Mouse (Mus musculus) gastrocnemius, adult 8-10 months (tissue): ENCODE data around the gene Zfp94. TPM values are rescaled to one million over a fixed set of nuclear protein-coding genes. Genes with fewer than 3 reads are reported as not detected.
"Not testable (repeated sequence)": the region's sequence is repeated elsewhere in the genome, so short reads cannot be mapped to it uniquely, and the experiment has no call there.

Experiments
- DNase-seq, 2 experiments: peaks; one replicate each; pipeline ENCODE4 v3.0.0; 2022; ENCODE audit warnings: low spot score in 2 of 2
- microRNA-seq: library from miRNA; unstranded; fragments of <30 nt; microRNA quantifications from one replicate; pipeline ENCODE4 v1.2.0, GENCODE M21; 2022
- total RNA-seq, 4 experiments: library from RNA; stranded (reverse); gene quantifications; 2 replicates each; pipeline ENCODE4 v1.2.4; 2022

Zfp94 gene
- total RNA-seq, 4 experiments from 2014 or later: 1.7 to 3.1 (median 2.9) TPM

DNA sequence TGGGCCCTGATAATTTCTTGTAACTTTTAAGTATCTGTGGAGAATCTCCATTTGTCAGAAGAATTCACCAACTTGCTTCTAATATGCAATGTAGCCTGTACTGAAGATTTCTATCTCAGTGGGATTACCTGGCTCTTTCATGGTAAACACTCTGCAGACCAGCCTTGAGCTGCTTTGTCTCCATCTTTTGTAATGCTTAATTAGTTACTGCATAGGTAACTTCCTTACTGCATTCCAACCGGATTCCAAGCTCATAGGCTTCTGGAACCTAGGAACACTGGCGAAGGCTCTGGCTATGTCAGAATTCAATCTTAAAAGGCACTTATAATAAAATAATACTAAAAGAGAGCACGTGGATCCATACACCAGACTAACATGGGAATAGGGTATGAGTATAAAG lies 37.7 kb downstream of the Zfp94 start:
- not testable (repeated sequence) for DNase-seq

- no peak for DNase-seq
These were observed 42.0 kb downstream of the Zfp94 start for GRCm38 (mm10) chr7:24274456-24274855.

GRCm38 (mm10) chr7:24271191-24271590 lies 45.3 kb downstream of the Zfp94 start:
- DNase-seq: no peak

- DNase-seq: peak; percentile 28 to 55
These were observed 46.2 kb downstream of the Zfp94 start, which contains the start of gene Zfp93 for GRCm38 (mm10) chr7:24270288-24270672. Gene Zfp93, plus strand, starts transcription at chr7:24270420.

GRCm38 (mm10) chr7:24269667-24270287 lies 46.7 kb downstream of the Zfp94 start:
- no peak for DNase-seq

- DNase-seq: no peak
These were observed 47.2 kb downstream of the Zfp94 start for GRCm38 (mm10) chr7:24269256-24269655.

DNA sequence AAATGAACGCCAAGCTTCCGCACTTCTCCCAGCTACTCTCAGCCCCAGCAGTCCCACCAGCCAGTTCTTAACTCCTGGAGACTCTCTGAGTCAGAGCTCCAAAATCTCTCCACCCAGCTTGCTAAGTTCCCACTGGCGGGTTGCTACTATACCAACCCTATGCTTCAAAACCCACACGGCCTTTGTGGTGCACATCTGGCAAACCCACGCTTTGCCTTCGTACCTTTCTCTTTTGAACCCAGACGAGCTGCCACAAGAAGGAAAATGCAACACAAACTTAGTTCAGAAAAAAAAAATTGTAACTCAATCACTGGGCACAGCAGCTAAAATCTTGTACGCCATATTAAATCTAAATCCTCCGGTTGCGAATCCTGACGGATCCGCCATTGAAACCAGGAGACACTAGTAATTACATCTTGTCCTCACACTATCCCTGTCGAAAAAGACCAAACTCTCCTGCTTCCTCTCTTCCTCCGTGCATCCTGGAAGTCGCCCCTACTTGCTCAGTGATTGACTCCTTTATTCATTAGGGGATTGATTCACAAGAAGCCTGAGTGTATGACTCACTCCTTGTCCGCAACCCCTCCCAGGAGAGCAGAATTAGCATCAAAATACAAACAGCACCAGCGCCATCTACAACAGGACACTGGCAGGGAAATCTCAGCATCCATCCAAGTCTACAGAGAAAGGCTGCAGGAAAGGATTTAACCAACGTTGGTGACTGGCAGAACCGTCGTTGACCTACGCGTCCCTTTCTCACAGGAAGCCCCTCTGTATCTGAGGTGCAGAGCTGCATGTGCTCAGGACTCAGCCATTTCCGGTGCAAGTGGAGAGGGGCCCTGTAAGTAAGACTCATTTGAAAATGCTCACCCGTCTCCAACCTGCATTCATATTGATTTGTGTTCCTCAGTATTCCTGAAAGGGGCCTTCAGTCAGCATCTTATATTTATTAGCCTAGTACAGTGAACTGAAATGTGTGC lies 48.0 kb downstream of the Zfp94 start:
- no peak for DNase-seq

DNA sequence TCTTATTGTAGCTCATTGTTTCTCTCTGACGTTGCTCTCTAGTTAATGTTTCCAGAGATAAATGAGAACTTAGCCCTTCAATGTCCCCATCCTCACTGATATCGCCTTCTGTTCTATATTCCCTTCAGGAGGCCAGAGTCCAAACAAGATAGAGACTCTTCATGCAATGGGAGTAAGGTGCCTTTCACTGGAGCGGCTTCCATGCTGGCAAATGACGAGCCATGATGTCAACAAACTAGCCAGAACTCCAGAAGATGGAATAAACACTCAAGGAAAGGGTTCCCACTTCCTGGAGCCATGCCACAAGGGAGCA lies 56.5 kb downstream of the Zfp94 start:
- DNase-seq: no peak

DNA sequence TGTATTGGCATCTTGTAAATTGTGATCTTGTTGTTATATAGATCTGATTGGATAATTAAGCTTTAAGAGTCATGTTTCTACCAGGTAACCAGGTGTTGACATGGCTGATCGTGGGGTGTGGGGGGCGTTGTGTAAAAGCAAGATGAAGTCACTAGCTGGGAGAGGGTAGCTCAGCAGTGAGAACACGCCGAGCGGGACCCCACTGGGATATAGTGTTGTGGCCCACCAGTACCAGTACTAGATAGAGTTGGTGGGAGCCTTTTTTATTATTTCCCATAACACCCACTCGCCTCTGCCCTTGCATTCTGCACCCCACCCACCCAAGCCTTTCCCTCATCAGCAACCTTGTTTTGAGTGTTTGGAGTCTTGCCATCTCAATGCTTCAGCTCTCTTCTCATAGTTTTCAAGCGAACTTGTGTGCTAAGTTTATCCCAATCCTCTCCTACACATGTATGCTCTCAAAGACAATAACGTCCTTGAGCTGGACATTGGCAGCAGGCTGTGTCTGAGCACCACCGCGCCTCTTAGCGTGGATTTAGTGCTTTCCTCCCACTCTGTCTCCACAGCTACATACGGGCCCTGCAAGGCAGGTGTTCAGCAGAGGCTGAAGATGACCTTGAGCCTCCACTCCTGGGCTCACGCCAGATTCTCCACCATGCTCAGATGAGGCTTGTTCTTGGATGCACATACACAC lies 57.0 kb downstream of the Zfp94 start:
- DNase-seq: no peak

DNA sequence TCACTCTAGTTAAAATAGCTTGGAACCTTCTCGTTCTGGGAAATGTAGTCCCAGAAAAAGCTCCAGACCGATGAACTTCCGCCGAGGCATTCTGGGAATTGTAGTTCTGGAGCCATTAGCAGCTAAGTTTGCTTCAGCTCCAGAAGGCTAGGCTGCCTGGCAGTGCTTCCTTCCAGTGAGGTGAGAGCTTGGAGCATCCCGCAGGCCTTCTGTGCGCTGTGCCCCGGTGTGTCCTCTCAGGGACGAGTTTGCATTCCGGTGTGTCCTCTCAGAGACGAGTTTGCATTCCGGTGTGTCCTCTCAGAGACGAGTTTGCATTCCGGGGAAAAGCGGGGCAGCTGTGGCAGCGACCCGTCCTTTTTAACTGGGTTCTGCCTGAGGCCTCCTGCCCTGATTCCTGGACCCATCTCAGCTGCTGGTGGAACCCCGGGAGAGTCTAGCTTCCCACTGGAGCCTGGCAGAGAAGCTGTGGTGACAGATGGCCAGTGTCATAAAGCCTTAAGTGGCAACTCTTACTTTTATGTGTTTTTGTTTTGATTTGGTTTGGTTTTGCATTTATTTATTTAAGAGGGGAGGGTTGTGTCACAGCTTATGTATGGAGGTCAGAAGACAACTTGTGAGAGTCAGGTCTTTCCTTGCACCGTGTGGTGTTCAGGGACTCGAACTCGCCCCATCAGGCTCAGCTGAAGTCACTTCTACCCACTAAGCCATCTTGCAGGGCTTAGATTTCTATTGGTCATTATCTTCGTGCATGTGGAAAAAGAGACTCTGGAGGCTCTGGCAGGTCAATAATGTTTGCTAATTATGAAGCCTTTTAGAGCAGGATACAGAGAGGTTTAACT lies 61.6 kb downstream of the Zfp94 start, which contains the start of gene Zfp108:
Gene Zfp108 (plus strand): TSS at position 162 of the 842 bp plus-strand sequence.
- peak; percentile 70 to 71 for DNase-seq

DNA sequence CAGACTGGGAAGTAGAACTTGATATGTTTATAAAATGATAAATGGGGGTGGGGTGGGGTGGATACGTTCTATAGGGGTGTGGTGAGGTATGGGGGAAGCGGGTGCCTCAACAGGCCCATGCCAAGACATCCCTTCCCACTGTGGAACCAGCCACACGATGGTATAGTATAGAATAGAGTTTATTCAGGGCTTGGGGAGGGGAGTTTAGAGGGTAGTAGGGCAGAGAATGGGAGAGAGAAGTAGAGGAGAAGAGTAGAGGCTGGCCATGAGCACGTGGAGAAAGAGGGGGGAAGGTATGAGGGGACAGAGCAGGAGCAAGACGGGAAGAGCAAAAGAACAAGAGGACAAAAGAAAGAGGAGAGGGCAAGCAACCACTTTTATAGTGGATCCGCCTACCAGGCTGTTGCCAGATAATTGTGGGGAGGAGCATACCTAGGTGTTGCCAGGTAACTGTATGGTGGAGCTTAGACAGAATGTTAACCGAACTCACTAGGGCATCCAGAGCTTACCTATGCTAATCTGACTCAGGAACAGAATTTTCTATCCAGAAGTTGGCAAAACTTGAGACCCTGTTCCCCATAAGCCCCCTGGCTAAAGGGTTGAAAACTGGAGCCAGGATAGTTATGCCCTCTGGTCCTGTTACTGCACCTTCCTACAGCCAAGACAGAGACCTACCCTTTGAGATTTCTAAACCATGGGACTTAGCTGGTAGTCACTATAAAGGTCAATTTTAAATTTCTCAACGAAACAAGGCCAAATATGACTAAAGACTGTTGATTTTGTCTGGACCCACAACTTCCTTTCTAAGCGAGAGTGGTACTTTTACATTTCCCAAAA lies 62.5 kb downstream of the Zfp94 start:
- no peak for DNase-seq

Small RNAs within 50 kb of the gene (microRNA-seq; reads per million reads assigned to microRNA genes)
- gene Gm27592: not detected

Other genes starting within 250 kb of the Zfp94 start
- gene Zfp180, start 234.7 kb downstream of the Zfp94 start, total RNA-seq: 10 to 100 TPM; 18.4 to 22.1 (median 18.7) TPM
- gene Zfp112, start 204.4 kb downstream of the Zfp94 start, total RNA-seq: 1 to 10 TPM; 4.5 to 6.1 (median 5.3) TPM
- 1 to 10 TPM; 3.6 to 4.7 (median 4.0) TPM for gene Zfp235, start 182.5 kb downstream of the Zfp94 start, total RNA-seq
- gene Zfp114, start 141.6 kb downstream of the Zfp94 start, total RNA-seq: under 1 TPM in 3 of 4 experiments, not detected in 1; 0.15 to 0.34 (median 0.19) TPM
- gene Zfp111, start 105.2 kb downstream of the Zfp94 start, total RNA-seq: 1 to 10 TPM; 2.1 to 3.7 (median 2.9) TPM
- gene Zfp109, start 79.1 kb downstream of the Zfp94 start, total RNA-seq: 1 to 10 TPM; 2.1 to 3.5 (median 3.2) TPM
- gene Zfp108, start 61.9 kb downstream of the Zfp94 start, total RNA-seq: 1 to 10 TPM; 2.0 to 2.4 (median 2.2) TPM
- 1 to 10 TPM; 5.9 to 6.9 (median 6.2) TPM for gene Zfp93, start 46.2 kb downstream of the Zfp94 start, total RNA-seq
- gene Zfp61, start 15.4 kb downstream of the Zfp94 start, total RNA-seq: 1 to 10 TPM; 2.8 to 4.9 (median 3.3) TPM
- gene Tescl, start 17.3 kb upstream of the Zfp94 start, total RNA-seq: not detected
- gene Lypd5, start 32.5 kb upstream of the Zfp94 start, total RNA-seq: not detected
- under 1 TPM; 0.17 to 0.74 (median 0.24) TPM for gene Kcnn4, start 53.6 kb upstream of the Zfp94 start, total RNA-seq
- 10 to 100 TPM in 2 of 4 experiments, 1 to 10 TPM in 2; 8.8 to 10.4 (median 9.9) TPM for gene Smg9, start 83.0 kb upstream of the Zfp94 start, total RNA-seq
- not detected for gene Irgc1, start 135.6 kb upstream of the Zfp94 start, total RNA-seq
- gene Plaur, start 145.8 kb upstream of the Zfp94 start, total RNA-seq: under 1 TPM; 0.41 to 0.92 (median 0.63) TPM
- gene Cadm4, start 165.4 kb upstream of the Zfp94 start, total RNA-seq: 1 to 10 TPM in 3 of 4 experiments, under 1 TPM in 1; 0.87 to 3.6 (median 1.8) TPM
- gene Zfp428, start 190.3 kb upstream of the Zfp94 start, total RNA-seq: 1 to 10 TPM; 2.5 to 5.2 (median 4.0) TPM
- gene AC161166.1, start 195.8 kb upstream of the Zfp94 start, total RNA-seq: not detected
- gene Irgq, start 214.0 kb upstream of the Zfp94 start, total RNA-seq: 10 to 100 TPM; 10.9 to 15.8 (median 12.7) TPM
- gene Pinlyp, start 229.5 kb upstream of the Zfp94 start, total RNA-seq: not detected
- 10 to 100 TPM; 16.1 to 22.1 (median 17.3) TPM for gene Xrcc1, start 229.6 kb upstream of the Zfp94 start, total RNA-seq